Mouse (Mus musculus): ENCODE measurements around the gene Gm20388. TPM values are rescaled to one million over a fixed set of nuclear protein-coding genes. Genes with fewer than 3 reads are reported as not detected.
"Not testable (repeated sequence)": the region's sequence is repeated elsewhere in the genome, so short reads cannot be mapped to it uniquely, and the experiment has no call there.

The Gm20388 gene
- polyA plus RNA-seq, 2 experiments: 8.5 TPM; not detected in 1

DNA sequence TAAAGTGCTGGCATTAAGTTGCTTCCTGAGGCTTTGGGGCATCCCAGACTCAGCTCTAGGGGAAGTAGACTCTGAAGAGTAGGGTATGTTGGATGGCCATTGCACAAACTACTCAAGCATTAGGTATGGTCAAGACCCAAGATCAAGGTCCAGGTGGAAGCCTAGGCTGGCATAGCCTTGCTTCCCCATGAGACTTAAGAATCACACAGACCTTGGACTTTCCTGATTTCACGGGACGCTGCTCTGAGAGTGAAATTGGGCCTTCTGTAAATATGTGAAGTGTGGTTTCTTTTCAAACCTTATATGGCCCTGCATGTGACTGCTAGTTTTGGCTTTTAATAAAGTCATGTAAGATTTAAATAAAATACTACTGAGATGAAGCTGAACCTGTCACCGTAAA is 2662.1 kb downstream of the Gm20388 start:
- TF ChIP-seq CTCF (IDR thresholded peaks at IDR 0.05; ENCODE audit: low read depth) (no peak), EP300 (IDR thresholded peaks at IDR 0.05; ENCODE audit: low read depth) (no peak)
- no peaks in the 10 kb centered on the region for H3K9me3 ChIP-seq (ENCODE audit: control insufficient read depth, low read length)
- no peaks in the 10 kb centered on the region for H3K27me3 ChIP-seq (ENCODE audit: control insufficient read depth, insufficient read depth, low read length)
- H3K36me3 ChIP-seq (replicated peaks; ENCODE audit: control insufficient read depth, insufficient read depth, low read depth): peaks cover 50% of the 10 kb centered on the region
- no peak overlapping the region for H3K4me3 ChIP-seq (ENCODE audit: insufficient read depth in 1 of 2, low read depth in 2 of 2, low read length in 2 of 2)
- ATAC-seq (ENCODE audit: insufficient read depth): no peak
- no peak overlapping the region for H3K4me2 ChIP-seq (ENCODE audit: low read depth)
- H3K9ac ChIP-seq (replicated peaks): no peak overlapping the region
- peaks cover 28 to 42% of the 10 kb centered on the region in 2 experiments for H3K4me1 ChIP-seq (replicated peaks; ENCODE audit: control insufficient read depth in 2 of 2, insufficient read depth in 2 of 2, low read length in 1 of 2)
- no peak for DNase-seq (ENCODE audit: low read depth in 3 of 3, low spot score in 3 of 3)
- 87% methylated on average over 3 of the region's 3 CpGs for WGBS (ENCODE audit: insufficient replicate concordance)
- no peak overlapping the region for H3K27ac ChIP-seq

- H3K36me3 ChIP-seq (replicated peaks; ENCODE audit: control insufficient read depth, insufficient read depth, low read depth): peaks cover 50% of the 10 kb centered on the region
- H3K9ac ChIP-seq (replicated peaks); DNase-seq (ENCODE audit: low read depth in 3 of 3, low spot score in 3 of 3); H3K4me3 ChIP-seq (ENCODE audit: insufficient read depth in 1 of 2, low read depth in 2 of 2, low read length in 2 of 2); H3K4me2 ChIP-seq (ENCODE audit: low read depth); H3K27ac ChIP-seq; H3K27me3 ChIP-seq (ENCODE audit: control insufficient read depth, insufficient read depth, low read length); H3K9me3 ChIP-seq (ENCODE audit: control insufficient read depth, low read length); ATAC-seq (ENCODE audit: insufficient read depth): not testable (repeated sequence)
- 54% methylated on average over 4 of the region's 4 CpGs for WGBS (ENCODE audit: insufficient replicate concordance)
- H3K4me1 ChIP-seq (replicated peaks; ENCODE audit: control insufficient read depth in 2 of 2, insufficient read depth in 2 of 2, low read length in 1 of 2): peaks cover 28 to 42% of the 10 kb centered on the region in 2 experiments
Observed at GRCm38 (mm10) chr8:122573176-122573575, 2662.5 kb downstream of the Gm20388 start.

DNA sequence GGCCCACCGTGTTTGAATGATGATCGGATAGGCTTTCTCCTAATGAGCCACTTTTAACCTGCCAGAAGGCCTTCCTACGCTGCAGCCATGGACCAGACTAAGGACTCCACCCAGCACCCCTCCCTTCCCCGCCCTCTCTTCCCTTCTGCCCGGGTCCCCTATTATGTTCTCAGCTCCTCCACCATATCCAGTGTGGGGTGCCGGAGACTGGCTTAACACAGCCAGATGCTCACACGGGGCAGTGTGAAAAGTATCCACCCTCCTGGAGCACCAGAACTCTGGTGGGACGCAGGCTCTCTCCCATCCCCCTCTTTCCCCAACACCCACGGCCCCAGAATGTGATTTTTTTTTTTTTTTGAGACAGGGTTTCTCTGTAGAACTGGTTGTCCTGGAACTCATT is 2662.9 kb downstream of the Gm20388 start:
- Histone ChIP-seq H3K36me3 (replicated peaks; ENCODE audit: control insufficient read depth, insufficient read depth, low read depth) (peaks cover 50% of the 10 kb centered on the region), H3K4me3 (ENCODE audit: insufficient read depth in 1 of 2, low read depth in 2 of 2, low read length in 2 of 2) (no peak overlapping the region), H3K27me3 (ENCODE audit: control insufficient read depth, insufficient read depth, low read length) (no peaks in the 10 kb centered on the region), H3K4me2 (ENCODE audit: low read depth) (no peak overlapping the region), H3K9ac (replicated peaks) (no peak overlapping the region), H3K9me3 (ENCODE audit: control insufficient read depth, low read length) (no peaks in the 10 kb centered on the region), H3K27ac (no peak overlapping the region), H3K4me1 (replicated peaks; ENCODE audit: control insufficient read depth in 2 of 2, insufficient read depth in 2 of 2, low read length in 1 of 2) (peaks cover 28 to 42% of the 10 kb centered on the region in 2 experiments)
- 42% methylated on average over 9 of the region's 9 CpGs for WGBS (ENCODE audit: insufficient replicate concordance)
- no peak for ATAC-seq (ENCODE audit: insufficient read depth)
- no peak for TF ChIP-seq EP300 (IDR thresholded peaks at IDR 0.05; ENCODE audit: low read depth)
- TF ChIP-seq CTCF (IDR thresholded peaks at IDR 0.05; ENCODE audit: low read depth): no peak
- no peak for DNase-seq (ENCODE audit: low read depth in 3 of 3, low spot score in 3 of 3)

DNA sequence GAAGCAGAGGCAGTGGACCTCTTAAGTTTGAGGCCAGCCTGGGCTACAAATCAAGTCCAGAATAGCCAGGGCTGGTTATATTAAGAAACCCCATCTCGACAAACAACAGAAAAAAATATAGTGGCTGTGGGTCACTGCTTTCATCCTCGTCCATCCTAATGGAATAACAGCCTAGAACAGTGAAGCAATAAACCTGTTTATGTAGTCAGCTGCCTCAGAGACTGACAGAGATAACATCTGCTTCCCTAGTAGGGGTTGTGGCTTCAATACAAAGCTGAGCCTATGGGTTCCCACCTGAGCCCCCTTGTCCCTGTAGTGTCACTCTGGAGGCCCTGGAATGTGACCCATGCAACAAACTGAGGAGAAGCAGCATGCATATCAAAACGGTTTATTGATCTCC is 2663.6 kb downstream of the Gm20388 start:
- WGBS (ENCODE audit: insufficient replicate concordance): 54% methylated on average over 3 of the region's 3 CpGs
- peak; percentile 0; the same call in 1 of the 2 replicates for ATAC-seq (ENCODE audit: insufficient read depth)
- no peak overlapping the region; the same call in 1 of the 2 replicates for H3K9ac ChIP-seq (replicated peaks)
- peak overlapping the region; percentile 63 for H3K27ac ChIP-seq
- H3K9me3 ChIP-seq (ENCODE audit: control insufficient read depth, low read length): no peaks in the 10 kb centered on the region
- DNase-seq (ENCODE audit: low read depth in 3 of 3, low spot score in 3 of 3): no peak
- no peaks in the 10 kb centered on the region for H3K27me3 ChIP-seq (ENCODE audit: control insufficient read depth, insufficient read depth, low read length)
- peak overlapping the region; percentile 82 for H3K4me2 ChIP-seq (ENCODE audit: low read depth)
- TF ChIP-seq CTCF (IDR thresholded peaks at IDR 0.05; ENCODE audit: low read depth): no peak
- no peak for TF ChIP-seq EP300 (IDR thresholded peaks at IDR 0.05; ENCODE audit: low read depth)
- no peak overlapping the region for H3K4me3 ChIP-seq (ENCODE audit: insufficient read depth in 1 of 2, low read depth in 2 of 2, low read length in 2 of 2)
- peaks cover 28 to 41% of the 10 kb centered on the region in 2 experiments for H3K4me1 ChIP-seq (replicated peaks; ENCODE audit: control insufficient read depth in 2 of 2, insufficient read depth in 2 of 2, low read length in 1 of 2)
- H3K36me3 ChIP-seq (replicated peaks; ENCODE audit: control insufficient read depth, insufficient read depth, low read depth): peaks cover 45% of the 10 kb centered on the region

DNA sequence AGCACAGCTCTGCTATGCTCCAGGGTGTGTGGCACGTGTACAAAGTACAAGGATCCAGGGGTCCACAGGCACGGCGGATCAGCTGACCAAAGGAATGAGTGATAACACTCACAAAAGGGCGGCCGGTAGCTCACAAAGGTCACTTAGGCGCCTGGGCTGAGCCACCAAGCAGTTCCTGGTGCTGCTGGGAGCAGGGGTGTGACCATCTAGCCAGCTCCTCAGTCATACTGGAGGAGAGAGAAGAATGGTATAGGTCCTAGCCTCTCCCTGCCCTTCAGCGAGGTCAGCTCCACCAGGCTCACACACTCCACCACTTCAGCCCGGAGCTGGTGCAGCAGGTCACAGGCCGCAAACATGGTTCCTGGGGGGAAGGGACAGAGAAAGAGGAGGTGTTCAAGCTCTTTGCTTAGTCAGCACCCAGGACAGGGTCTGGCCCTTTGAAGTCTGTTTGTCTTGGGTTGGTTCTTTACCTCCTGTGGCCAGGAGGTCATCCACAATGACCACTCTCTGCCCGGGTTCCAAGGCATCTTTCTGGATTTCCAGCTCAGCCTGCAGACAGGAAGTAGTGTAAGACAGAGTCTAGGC is 2664.1 kb downstream of the Gm20388 start:
- DNase-seq (ENCODE audit: low read depth in 3 of 3, low spot score in 3 of 3) (no peak), ATAC-seq (ENCODE audit: insufficient read depth) (peak; percentile 17)
- no peak for TF ChIP-seq CTCF (IDR thresholded peaks at IDR 0.05; ENCODE audit: low read depth)
- TF ChIP-seq EP300 (IDR thresholded peaks at IDR 0.05; ENCODE audit: low read depth): no peak
- Histone ChIP-seq H3K27me3 (ENCODE audit: control insufficient read depth, insufficient read depth, low read length) (no peaks in the 10 kb centered on the region), H3K4me3 (ENCODE audit: insufficient read depth in 1 of 2, low read depth in 2 of 2, low read length in 2 of 2) (peak overlapping the region; percentile 59 to 68; a peak in 3 of 4 replicates), H3K9ac (replicated peaks) (no peak overlapping the region; the same call in 1 of the 2 replicates), H3K4me2 (ENCODE audit: low read depth) (peak overlapping the region; percentile 82), H3K4me1 (replicated peaks; ENCODE audit: control insufficient read depth in 2 of 2, insufficient read depth in 2 of 2, low read length in 1 of 2) (peaks cover 25 to 36% of the 10 kb centered on the region in 2 experiments), H3K9me3 (ENCODE audit: control insufficient read depth, low read length) (no peaks in the 10 kb centered on the region), H3K36me3 (replicated peaks; ENCODE audit: control insufficient read depth, insufficient read depth, low read depth) (peaks cover 40% of the 10 kb centered on the region), H3K27ac (peak overlapping the region; percentile 63)
- 24% methylated on average over 10 of the region's 10 CpGs for WGBS (ENCODE audit: insufficient replicate concordance)

All from liver, embryonic 14.5 days (tissue).